Mouse (Mus musculus) intestine, embryonic 14.5 days (tissue): ENCODE measurements around the gene Ilkap. TPM values are rescaled to one million over a fixed set of nuclear protein-coding genes. Genes with fewer than 3 reads are reported as not detected.

ENCODE experiments used
- ATAC-seq: fragments of 200-750 bp; cut with Nextera tagmentation; replicated peaks from 2 replicates; pipeline ENCODE4 v1.8.0; 2017; ENCODE audit warnings: low read depth, moderate number of reproducible peaks, moderate TSS enrichment, moderate library complexity; ENCODE audit not compliant: low FRiP score, low TSS enrichment
- DNase-seq: peaks from one replicate; pipeline ENCODE4 v3.0.0-alpha.2; 2018; ENCODE audit warnings: low spot score
- H3K27ac ChIP-seq: fragments of 300-500 bp; sonication (generic); 2 replicates; pipeline ENCODE4 v1.5.1; 2014; ENCODE audit warnings: low read depth, mild to moderate bottlenecking, control low read depth
- H3K27me3 ChIP-seq: fragments of 300-500 bp; sonication (generic); replicated peaks from 2 replicates; pipeline ENCODE4 v1.6.1; 2014; ENCODE audit warnings: low read length, control low read depth; ENCODE audit not compliant: control insufficient read depth, insufficient read depth
- H3K36me3 ChIP-seq: fragments of 300-500 bp; sonication (generic); 2 replicates; pipeline ENCODE4 v1.6.1; 2014; ENCODE audit warnings: low read length, control low read depth; ENCODE audit not compliant: control insufficient read depth, insufficient read depth
- H3K4me1 ChIP-seq: fragments of 300-500 bp; sonication (generic); replicated peaks from 2 replicates; pipeline ENCODE4 v1.6.1; 2014; ENCODE audit warnings: low read length, control low read depth, mixed read lengths; ENCODE audit not compliant: control insufficient read depth, insufficient read depth
- H3K4me2 ChIP-seq: fragments of 300-500 bp; sonication (generic); 2 replicates; pipeline ENCODE4 v1.6.1; 2014; ENCODE audit warnings: low read length
- H3K4me3 ChIP-seq: fragments of 300-500 bp; sonication (generic); 2 replicates; pipeline ENCODE4 v1.5.1; 2014; ENCODE audit warnings: low read depth, low read length, control low read depth, mixed read lengths
- H3K9ac ChIP-seq: fragments of 300-500 bp; sonication (generic); 2 replicates; pipeline ENCODE4 v1.6.1; 2014; ENCODE audit warnings: mild to moderate bottlenecking, low read length
- H3K9me3 ChIP-seq: fragments of 300-500 bp; sonication (generic); 2 replicates; pipeline ENCODE4 v1.6.1; 2016; ENCODE audit warnings: low read length, control low read depth; ENCODE audit not compliant: control insufficient read depth
- WGBS: fragments of 180-500 bp; shearing (Covaris S2); extraction: QIAGEN DNeasy Blood & Tissue Kit; methylation state at CpG from one replicate; pipeline ENCODE4 v1.1.7; 2014; 5-methylcytosine and 5-hydroxymethylcytosine counted together
- polyA plus RNA-seq: library from polyadenylated mRNA; unstranded; fragments of >200 nt; fragmentation: Nextera tagmentation; extraction: Ambion mirVana; gene quantifications from 2 replicates; pipeline ENCODE4 v1.2.1, GENCODE M21; 2014

Ilkap gene
- polyA plus RNA-seq: 135 and 147 TPM in 2 replicates

DNA sequence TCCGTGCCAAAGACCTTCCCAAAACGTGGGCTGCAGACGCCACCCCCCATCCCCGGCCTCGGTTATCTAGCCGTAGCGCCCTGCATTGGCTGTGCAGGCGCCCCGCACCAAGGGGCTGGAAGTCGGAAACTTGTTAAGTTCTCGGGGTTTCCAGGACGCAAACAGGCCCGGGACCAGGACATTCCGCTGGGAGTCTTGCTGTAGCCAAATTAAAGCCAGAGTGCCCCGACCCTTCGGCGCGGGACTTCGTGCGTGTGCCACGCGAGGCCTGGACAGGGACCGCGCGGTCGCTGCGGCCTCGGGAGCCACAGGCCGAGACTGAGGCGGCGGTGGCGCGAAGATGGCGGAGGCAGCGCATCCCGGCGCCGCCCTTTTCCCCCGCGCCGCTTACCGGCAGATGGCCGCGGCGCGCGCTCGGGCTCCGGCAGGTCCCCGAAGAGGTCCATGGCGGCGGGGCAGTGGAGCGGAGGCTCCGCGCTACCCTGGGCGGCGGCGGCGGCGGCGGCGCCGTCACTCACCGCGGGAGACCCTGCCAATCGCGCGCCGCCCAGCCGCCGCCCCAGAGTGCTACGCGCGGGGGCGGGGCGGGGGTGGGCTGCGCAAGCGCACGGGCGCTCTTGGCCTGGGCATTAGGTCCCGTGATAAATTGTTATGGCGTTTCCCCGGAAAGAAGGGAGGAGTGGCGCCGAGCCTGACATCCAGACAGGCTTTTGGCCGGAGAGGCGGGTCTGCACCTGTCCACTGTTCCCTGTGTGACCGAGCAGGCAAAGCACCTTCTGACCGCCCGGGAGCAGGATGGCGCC lies at the start of gene Ilkap:
Gene Ilkap (minus strand): TSS at position 556 of the 803 bp plus-strand sequence.
- peak; percentile 97 for ATAC-seq
- Histone ChIP-seq H3K27me3 (no peaks in the 10 kb centered on the region), H3K36me3 (peaks cover 22% of the 10 kb centered on the region; the same call in 1 of the 2 replicates), H3K4me2 (peak within 1 kb of the TSS; percentile 95), H3K27ac (peak within 1 kb of the TSS; percentile 83), H3K9ac (peak within 1 kb of the TSS; percentile 90), H3K4me1 (peaks cover 15% of the 10 kb centered on the region), H3K9me3 (no peaks in the 10 kb centered on the region), H3K4me3 (peak within 1 kb of the TSS; percentile 89)
- DNase-seq: peak; percentile 87
- under 1% methylated on average over 65 of the region's 91 CpGs for WGBS

GRCm38 (mm10) chr1:91446511-91446910 lies 47.9 kb upstream of the Ilkap start:
- ATAC-seq: no peak
- WGBS: 91% methylated on average over 4 of the region's 4 CpGs
- H3K4me2 ChIP-seq: no peak overlapping the region
- peaks cover 6% of the 10 kb centered on the region; the same call in 1 of the 2 replicates for H3K9me3 ChIP-seq
- no peak overlapping the region for H3K27ac ChIP-seq
- H3K4me3 ChIP-seq: no peak overlapping the region
- peaks cover 3% of the 10 kb centered on the region for H3K4me1 ChIP-seq
- H3K27me3 ChIP-seq: no peaks in the 10 kb centered on the region
- H3K36me3 ChIP-seq: peaks cover 42% of the 10 kb centered on the region
- DNase-seq: no peak
- no peak overlapping the region for H3K9ac ChIP-seq

- no peaks in the 10 kb centered on the region for H3K4me1 ChIP-seq
- H3K4me2 ChIP-seq: no peak overlapping the region
- peaks cover 44% of the 10 kb centered on the region for H3K36me3 ChIP-seq
- ATAC-seq (no peak), DNase-seq (no peak)
- H3K27ac ChIP-seq: no peak overlapping the region
- 74% methylated on average over 8 of the region's 8 CpGs for WGBS
- peaks cover 6% of the 10 kb centered on the region; the same call in 1 of the 2 replicates for H3K9me3 ChIP-seq
- H3K27me3 ChIP-seq: no peaks in the 10 kb centered on the region
- no peak overlapping the region for H3K4me3 ChIP-seq
- H3K9ac ChIP-seq: no peak overlapping the region
Measured at GRCm38 (mm10) chr1:91446060-91446459, 47.4 kb upstream of the Ilkap start.

GRCm38 (mm10) chr1:91444841-91445830 lies 46.5 kb upstream of the Ilkap start:
- DNase-seq: no peak

GRCm38 (mm10) chr1:91442350-91442990 lies 43.9 kb upstream of the Ilkap start:
- H3K27ac ChIP-seq: no peak overlapping the region
- WGBS: 76% methylated on average over 6 of the region's 7 CpGs
- H3K9me3 ChIP-seq: peaks cover 3% of the 10 kb centered on the region; the same call in 1 of the 2 replicates
- H3K27me3 ChIP-seq: no peaks in the 10 kb centered on the region
- no peak overlapping the region for H3K4me2 ChIP-seq
- no peak for ATAC-seq
- peaks cover 50% of the 10 kb centered on the region for H3K36me3 ChIP-seq
- no peak overlapping the region for H3K9ac ChIP-seq
- DNase-seq: no peak
- no peak overlapping the region for H3K4me3 ChIP-seq
- H3K4me1 ChIP-seq: no peaks in the 10 kb centered on the region

More at GRCm38 (mm10) chr1:91444841-91445830, 46.5 kb upstream of the Ilkap start:
- Histone ChIP-seq H3K4me1 (no peaks in the 10 kb centered on the region), H3K27me3 (no peaks in the 10 kb centered on the region), H3K9me3 (peaks cover 6% of the 10 kb centered on the region; the same call in 1 of the 2 replicates), H3K9ac (no peak overlapping the region), H3K36me3 (peaks cover 51% of the 10 kb centered on the region), H3K4me2 (no peak overlapping the region), H3K4me3 (no peak overlapping the region), H3K27ac (no peak overlapping the region)
- WGBS: 88% methylated on average over 17 of the region's 17 CpGs
- ATAC-seq: no peak

DNA sequence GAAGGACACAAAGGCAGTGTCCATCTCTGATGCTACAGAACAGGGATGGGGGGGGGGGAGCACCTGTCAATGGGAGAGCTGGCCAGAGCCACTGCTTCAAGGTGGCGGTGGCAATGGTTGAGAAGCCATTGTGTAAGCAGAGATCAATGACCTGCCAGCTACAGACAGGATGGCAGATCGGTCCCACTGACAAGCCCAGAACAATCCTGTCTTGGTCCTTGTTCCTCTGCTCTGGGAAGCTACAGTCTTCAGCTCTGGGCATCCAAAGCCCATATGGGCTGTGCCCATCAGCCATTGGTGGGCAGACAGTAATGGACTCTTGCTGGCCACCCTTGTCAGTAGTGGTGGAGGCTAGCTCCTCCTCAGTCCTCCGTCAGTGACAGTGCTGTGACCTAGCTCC lies 43.2 kb upstream of the Ilkap start:
- Histone ChIP-seq H3K27ac (no peak overlapping the region), H3K4me2 (no peak overlapping the region), H3K4me3 (no peak overlapping the region), H3K4me1 (no peaks in the 10 kb centered on the region), H3K27me3 (no peaks in the 10 kb centered on the region), H3K36me3 (peaks cover 50% of the 10 kb centered on the region), H3K9ac (no peak overlapping the region), H3K9me3 (no peaks in the 10 kb centered on the region)
- ATAC-seq (no peak), DNase-seq (no peak)
- WGBS: 96% methylated on average over 3 of the region's 3 CpGs

DNA sequence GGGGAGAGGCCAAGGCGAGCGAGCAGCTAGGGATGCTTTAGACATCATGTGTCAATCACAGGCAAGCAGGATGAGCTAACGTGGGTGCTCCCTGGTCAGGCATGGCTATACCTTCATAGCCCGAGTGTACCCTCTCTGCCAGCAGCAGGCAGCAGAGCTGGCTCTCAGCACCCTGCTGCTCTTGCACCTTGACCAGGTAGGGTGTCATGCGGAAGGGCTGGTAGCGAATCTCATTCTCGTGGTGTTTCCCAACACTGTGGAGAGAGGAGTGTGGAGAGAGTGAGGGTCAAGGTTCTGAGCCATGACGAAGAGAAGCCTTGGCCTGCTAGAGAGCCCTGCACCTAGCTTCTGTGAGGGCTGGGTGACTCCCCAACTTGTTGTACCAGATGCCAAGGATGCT lies 41.2 kb upstream of the Ilkap start:
- 88% methylated on average over 8 of the region's 8 CpGs for WGBS
- peaks cover 14% of the 10 kb centered on the region for H3K4me1 ChIP-seq

DNA sequence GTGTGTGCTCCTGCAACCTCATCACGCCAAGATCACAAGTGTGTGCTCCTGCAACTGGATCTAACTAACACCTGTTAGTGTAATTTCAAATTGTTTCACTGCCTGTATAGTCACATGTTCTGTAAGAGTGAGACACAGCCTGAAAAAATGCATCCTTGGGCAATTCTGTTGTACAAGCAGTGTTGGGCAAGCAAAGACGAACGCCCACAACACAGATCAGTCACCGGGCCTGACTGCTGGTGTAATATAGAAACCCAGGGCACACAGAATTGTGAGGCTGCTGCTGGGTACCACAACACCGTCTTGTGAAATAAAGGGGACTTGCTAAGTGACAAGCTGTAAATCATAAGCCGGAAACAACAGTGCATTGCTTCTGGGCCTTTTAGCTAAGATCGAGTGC lies 39.0 kb upstream of the Ilkap start:
- no peak for ATAC-seq
- WGBS: 87% methylated on average over 7 of the region's 7 CpGs
- H3K36me3 ChIP-seq: peaks cover 37% of the 10 kb centered on the region

More for the DNA sequence above, 41.2 kb upstream of the Ilkap start:
- Histone ChIP-seq H3K4me3 (no peak overlapping the region), H3K27me3 (no peaks in the 10 kb centered on the region), H3K36me3 (peaks cover 46% of the 10 kb centered on the region), H3K9ac (no peak overlapping the region), H3K9me3 (no peaks in the 10 kb centered on the region), H3K27ac (no peak overlapping the region), H3K4me2 (no peak overlapping the region)
- ATAC-seq (no peak), DNase-seq (no peak)

More for the DNA sequence above, 39.0 kb upstream of the Ilkap start:
- Histone ChIP-seq H3K4me3 (no peak overlapping the region), H3K27ac (no peak overlapping the region), H3K4me2 (no peak overlapping the region), H3K9ac (no peak overlapping the region), H3K27me3 (no peaks in the 10 kb centered on the region), H3K9me3 (no peaks in the 10 kb centered on the region), H3K4me1 (peaks cover 14% of the 10 kb centered on the region)
- no peak for DNase-seq
